Mouse (Mus musculus): Measurements from ENCODE around the gene Lyzl4. TPM values are rescaled to one million over a fixed set of nuclear protein-coding genes. Genes with fewer than 3 reads are reported as not detected.
"Not testable (repeated sequence)": the region's sequence is repeated elsewhere in the genome, so short reads cannot be mapped to it uniquely, and the experiment has no call there.

The Lyzl4 gene
- polyA plus RNA-seq, 1 experiment from 2014 or later: not detected

DNA sequence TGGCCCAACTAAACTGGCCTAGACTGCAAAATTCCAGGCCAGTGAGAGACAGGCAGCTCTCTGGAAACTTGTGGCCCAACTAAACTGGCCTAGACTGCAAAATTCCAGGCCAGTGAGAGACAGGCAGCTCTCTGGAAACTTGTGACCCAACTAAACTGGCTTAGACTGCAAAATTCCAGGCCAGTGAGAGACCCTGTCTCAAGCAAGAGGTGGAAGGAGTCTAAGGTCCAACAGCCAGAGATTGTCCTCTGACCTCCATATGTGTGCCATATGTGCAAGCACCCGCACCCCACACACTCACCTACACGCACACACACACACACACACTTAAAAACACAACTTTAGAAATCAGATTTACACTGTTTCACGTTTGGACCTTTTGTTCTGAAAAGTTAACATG, 48.1 kb downstream of the Lyzl4 start:
- H3K27ac ChIP-seq; H3K9ac ChIP-seq; H3K4me2 ChIP-seq (replicated peaks); H3K4me3 ChIP-seq (replicated peaks); H3K4me1 ChIP-seq (replicated peaks); H3K27me3 ChIP-seq (replicated peaks); H3K36me3 ChIP-seq; ATAC-seq; H3K9me3 ChIP-seq: not testable (repeated sequence)
- WGBS: 89% methylated on average over 3 of the region's 3 CpGs

DNA sequence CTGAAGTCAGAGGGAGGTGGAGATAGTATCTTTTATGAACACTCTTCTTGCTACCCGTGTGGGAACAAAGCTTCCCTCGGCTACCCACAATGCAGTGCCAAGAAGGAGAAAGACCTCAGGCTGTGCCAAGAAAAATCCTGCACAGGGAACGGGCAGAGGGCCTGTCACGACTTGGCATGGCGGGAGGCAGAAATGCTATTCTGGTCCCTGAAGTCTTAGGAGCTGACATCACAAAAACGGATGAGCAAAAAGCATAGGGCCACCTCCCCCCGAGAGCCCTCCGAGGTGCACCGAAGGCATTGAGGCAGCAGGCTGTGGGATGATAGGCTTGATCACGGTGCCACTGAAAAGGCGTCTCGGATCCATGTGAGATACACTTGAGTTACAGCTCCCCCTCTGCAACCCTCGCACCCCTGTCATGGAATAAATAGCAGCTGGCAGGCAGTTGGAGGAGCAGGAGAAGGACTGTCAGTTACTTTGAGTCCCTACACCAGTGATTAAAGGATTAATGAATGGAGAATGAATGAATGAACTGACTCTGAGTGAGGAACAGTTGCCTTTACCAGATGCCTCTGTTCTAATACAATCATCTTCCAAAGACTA, 48.8 kb downstream of the Lyzl4 start:
- H3K36me3 ChIP-seq: no peaks in the 10 kb centered on the region
- no peak for ATAC-seq
- no peak overlapping the region for H3K4me2 ChIP-seq (replicated peaks)
- WGBS: 83% methylated on average over 13 of the region's 13 CpGs
- H3K9ac ChIP-seq: no peak overlapping the region
- H3K9me3 ChIP-seq: no peaks in the 10 kb centered on the region
- H3K27me3 ChIP-seq (replicated peaks): no peaks in the 10 kb centered on the region
- H3K4me3 ChIP-seq (replicated peaks): no peak overlapping the region
- peaks cover 5% of the 10 kb centered on the region; the same call in 1 of the 2 replicates for H3K4me1 ChIP-seq (replicated peaks)
- H3K27ac ChIP-seq: no peak overlapping the region

DNA sequence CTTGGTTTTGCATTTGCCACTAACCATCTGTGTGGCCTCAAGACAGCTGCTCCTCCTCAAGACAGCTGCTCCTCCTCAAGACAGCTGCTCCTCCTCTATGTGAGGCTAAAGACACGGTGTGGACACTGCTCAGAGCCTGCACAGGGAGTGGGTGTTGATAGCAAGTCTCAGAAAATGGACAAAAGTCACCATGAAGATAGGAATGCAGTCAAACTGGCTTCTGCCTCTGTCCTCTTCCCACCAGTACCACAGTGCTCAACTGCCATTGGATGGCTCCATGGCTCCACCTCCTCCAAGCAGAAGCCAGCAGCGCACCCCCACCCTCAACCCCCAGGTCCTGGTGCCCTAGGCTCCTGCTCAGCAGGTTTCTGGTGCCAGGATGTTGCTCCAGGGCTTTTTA, 52.4 kb downstream of the Lyzl4 start:
- Histone ChIP-seq H3K9ac (no peak overlapping the region), H3K27me3 (replicated peaks) (no peaks in the 10 kb centered on the region), H3K9me3 (no peaks in the 10 kb centered on the region), H3K4me3 (replicated peaks) (no peak overlapping the region), H3K4me2 (replicated peaks) (no peak overlapping the region), H3K27ac (no peak overlapping the region), H3K4me1 (replicated peaks) (peaks cover 5% of the 10 kb centered on the region; the same call in 1 of the 2 replicates), H3K36me3 (no peaks in the 10 kb centered on the region)
- peak; percentile 87 for ATAC-seq
- WGBS: 27% methylated on average over 2 of the region's 2 CpGs

DNA sequence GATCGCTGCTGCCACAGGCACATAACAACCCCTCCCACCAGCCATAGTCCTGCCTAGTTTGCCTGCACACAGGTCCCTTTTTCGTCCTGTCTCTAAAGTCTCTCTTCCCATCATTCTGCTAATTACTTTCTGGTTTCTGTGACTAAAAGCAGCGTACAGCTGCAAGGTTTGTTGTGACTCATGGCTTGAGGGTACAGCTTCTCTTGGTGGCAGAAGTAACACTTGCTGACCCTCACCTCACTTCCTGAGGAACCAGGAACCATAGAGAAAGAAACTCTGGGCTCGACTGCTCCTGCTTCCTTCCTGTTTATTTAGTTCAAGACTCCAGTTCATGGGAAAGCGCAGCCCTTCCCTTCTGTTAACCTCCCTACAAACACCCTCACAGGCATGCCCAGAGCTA, 67.5 kb downstream of the Lyzl4 start:
- Histone ChIP-seq H3K4me2 (replicated peaks) (no peak overlapping the region), H3K27ac (no peak overlapping the region), H3K27me3 (replicated peaks) (no peaks in the 10 kb centered on the region), H3K36me3 (no peaks in the 10 kb centered on the region), H3K4me3 (replicated peaks) (no peak overlapping the region), H3K4me1 (replicated peaks) (no peaks in the 10 kb centered on the region), H3K9ac (no peak overlapping the region), H3K9me3 (no peaks in the 10 kb centered on the region)
- 58% methylated on average over 5 of the region's 5 CpGs for WGBS
- no peak for ATAC-seq

DNA sequence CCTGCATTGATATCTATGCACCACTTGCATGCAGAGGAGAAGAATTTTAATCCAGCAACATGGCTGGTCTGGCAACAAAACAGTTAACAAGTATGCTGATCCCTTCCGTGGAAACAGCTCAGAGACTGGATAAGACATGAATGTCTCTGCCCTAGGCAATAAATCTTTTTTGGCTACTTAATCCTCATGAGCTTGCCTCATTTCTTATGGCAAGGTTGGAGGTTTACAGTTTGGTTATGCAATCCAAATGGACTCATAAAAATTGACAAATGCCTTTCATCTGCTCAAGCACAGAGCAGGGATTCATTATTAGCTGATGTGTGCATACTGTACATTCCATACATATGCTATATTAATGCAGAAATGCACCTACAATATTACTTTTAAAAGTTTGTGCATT, 73.4 kb downstream of the Lyzl4 start:
- H3K9ac ChIP-seq: no peak overlapping the region
- no peak overlapping the region for H3K4me3 ChIP-seq (replicated peaks)
- no peaks in the 10 kb centered on the region for H3K9me3 ChIP-seq
- 6% methylated on average over 1 of the region's 1 CpGs for whole genome bisulfite sequencing
- H3K27ac ChIP-seq: no peak overlapping the region
- ATAC-seq: peak; percentile 55
- no peaks in the 10 kb centered on the region for H3K27me3 ChIP-seq (replicated peaks)
- H3K36me3 ChIP-seq: no peaks in the 10 kb centered on the region
- no peak overlapping the region for H3K4me2 ChIP-seq (replicated peaks)
- H3K4me1 ChIP-seq (replicated peaks): peaks cover 2% of the 10 kb centered on the region; the same call in 1 of the 2 replicates

DNA sequence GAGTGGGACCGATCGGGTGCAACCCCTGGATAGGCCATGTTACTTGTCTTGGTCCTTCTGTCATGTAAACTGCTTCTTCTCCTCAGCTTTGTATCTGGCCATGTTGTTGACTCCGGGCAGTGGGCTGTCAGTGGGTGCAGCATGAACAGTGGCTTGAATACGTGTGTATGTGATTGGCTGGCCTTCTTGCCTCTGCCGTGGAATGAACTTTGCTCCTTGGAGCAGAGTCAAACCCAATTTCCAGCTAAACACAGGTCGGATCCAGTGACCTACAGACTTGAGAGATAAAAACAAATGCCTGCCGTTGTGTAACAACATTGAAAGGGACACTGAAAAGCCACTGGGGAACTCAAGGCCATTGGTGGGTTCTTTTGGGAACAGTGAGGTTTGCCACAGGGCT, 75.5 kb downstream of the Lyzl4 start:
- H3K4me1 ChIP-seq (replicated peaks): peaks cover 2% of the 10 kb centered on the region; the same call in 1 of the 2 replicates
- no peak overlapping the region for H3K27ac ChIP-seq
- H3K36me3 ChIP-seq: no peaks in the 10 kb centered on the region
- ATAC-seq: peak; percentile 65; the same call in 1 of the 2 replicates
- H3K9me3 ChIP-seq: no peaks in the 10 kb centered on the region
- no peak overlapping the region for H3K4me2 ChIP-seq (replicated peaks)
- no peaks in the 10 kb centered on the region for H3K27me3 ChIP-seq (replicated peaks)
- H3K4me3 ChIP-seq (replicated peaks): no peak overlapping the region
- 62% methylated on average over 7 of the region's 7 CpGs for WGBS
- H3K9ac ChIP-seq: no peak overlapping the region

DNA sequence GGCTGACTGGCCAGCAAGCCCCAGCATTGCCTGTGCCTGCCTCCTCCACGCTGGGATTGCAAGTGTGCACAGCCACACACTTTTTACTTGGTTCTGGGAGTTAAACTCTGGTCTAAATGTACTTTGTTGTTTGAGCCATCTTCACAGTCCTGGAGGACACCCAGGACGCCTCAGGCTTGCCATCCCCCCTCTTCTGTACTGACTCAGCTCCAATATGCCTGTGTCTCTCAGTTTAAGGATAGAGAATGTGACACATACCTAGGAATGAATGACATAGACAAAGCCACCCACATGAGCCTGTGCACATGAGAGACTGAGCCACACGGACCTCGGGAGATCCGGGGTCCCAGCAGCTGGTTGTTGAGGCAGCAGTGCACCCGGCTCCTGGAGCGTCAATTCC, 78.6 kb downstream of the Lyzl4 start:
- WGBS: 81% methylated on average over 7 of the region's 7 CpGs

DNA sequence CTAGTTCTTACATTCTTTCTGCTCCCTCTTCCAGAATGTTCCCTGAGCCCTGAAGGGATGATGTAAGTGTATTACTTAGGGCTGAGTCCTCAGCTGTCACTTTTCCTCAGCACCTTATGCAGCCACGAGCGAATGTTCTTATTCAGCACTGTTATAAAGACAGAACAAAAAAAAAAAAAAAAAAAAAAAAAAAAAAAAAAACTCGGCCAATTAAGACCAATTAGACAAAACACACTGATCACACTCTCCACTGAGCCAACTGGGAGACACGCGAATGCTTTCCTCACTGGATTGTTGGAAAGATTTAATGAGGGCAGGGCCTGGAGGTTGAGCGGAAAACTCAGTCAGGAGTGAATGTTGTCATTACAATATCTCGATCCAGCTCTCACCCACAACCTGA, 81.4 kb downstream of the Lyzl4 start:
- Histone ChIP-seq H3K4me1 (replicated peaks) (no peaks in the 10 kb centered on the region), H3K27ac (no peak overlapping the region), H3K9ac (no peak overlapping the region), H3K4me2 (replicated peaks) (no peak overlapping the region), H3K4me3 (replicated peaks) (no peak overlapping the region), H3K36me3 (no peaks in the 10 kb centered on the region), H3K9me3 (no peaks in the 10 kb centered on the region), H3K27me3 (replicated peaks) (no peaks in the 10 kb centered on the region)
- 79% methylated on average over 7 of the region's 7 CpGs for WGBS
- ATAC-seq: no peak

More for the DNA sequence above, 78.6 kb downstream of the Lyzl4 start:
- Histone ChIP-seq H3K9ac (no peak overlapping the region), H3K27me3 (replicated peaks) (no peaks in the 10 kb centered on the region), H3K27ac (no peak overlapping the region), H3K9me3 (no peaks in the 10 kb centered on the region), H3K4me3 (replicated peaks) (no peak overlapping the region), H3K4me2 (replicated peaks) (no peak overlapping the region), H3K4me1 (replicated peaks) (peaks cover 2% of the 10 kb centered on the region; the same call in 1 of the 2 replicates), H3K36me3 (no peaks in the 10 kb centered on the region)
- no peak for ATAC-seq

DNA sequence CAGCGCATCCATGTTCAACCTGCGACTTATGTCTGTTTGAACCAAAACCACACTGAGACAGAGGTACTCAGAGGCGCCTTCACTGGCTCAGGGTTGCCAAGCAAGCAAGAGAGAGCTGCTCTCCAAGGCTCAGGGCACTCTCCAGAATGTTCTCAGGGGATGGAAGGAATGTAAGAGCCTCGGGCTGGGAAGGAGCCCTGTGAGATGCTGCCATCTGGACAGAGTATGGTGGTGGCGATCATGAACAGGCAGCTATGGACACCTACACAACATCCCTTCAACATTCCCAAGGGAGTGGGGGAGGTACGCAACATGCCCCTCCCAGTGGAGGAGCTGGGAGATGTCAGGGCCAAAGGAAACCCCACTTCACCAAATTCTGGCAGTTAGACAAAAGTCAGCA, 83.7 kb downstream of the Lyzl4 start:
- no peaks in the 10 kb centered on the region for H3K36me3 ChIP-seq
- H3K9me3 ChIP-seq: no peaks in the 10 kb centered on the region
- no peak overlapping the region for H3K4me3 ChIP-seq (replicated peaks)
- no peak overlapping the region for H3K27ac ChIP-seq
- H3K4me1 ChIP-seq (replicated peaks): no peaks in the 10 kb centered on the region
- H3K9ac ChIP-seq: no peak overlapping the region
- 77% methylated on average over 6 of the region's 6 CpGs for WGBS
- H3K27me3 ChIP-seq (replicated peaks): no peaks in the 10 kb centered on the region
- H3K4me2 ChIP-seq (replicated peaks): no peak overlapping the region
- no peak for ATAC-seq

DNA sequence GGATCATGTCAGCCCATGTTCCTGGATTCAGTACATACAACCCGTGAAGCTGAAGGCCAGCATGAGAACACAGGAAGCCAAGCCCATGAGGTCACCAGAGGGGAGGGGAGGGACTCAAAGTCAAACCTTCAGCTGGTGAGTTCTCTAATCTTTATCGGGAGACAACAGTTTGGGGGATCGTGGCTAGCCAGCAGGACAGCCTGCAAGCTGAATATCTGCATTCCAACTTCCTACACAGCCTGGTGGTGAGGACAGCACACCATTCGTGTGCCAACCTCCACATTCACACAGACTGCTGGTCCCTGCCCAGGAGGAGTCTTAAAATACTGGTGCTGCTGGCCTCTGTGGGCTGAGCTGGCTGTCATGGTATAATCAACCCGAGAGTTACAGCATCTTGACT, 85.0 kb downstream of the Lyzl4 start:
- H3K9ac ChIP-seq: no peak overlapping the region
- no peaks in the 10 kb centered on the region for H3K27me3 ChIP-seq (replicated peaks)
- H3K27ac ChIP-seq: no peak overlapping the region
- no peak overlapping the region for H3K4me2 ChIP-seq (replicated peaks)
- WGBS: 61% methylated on average over 5 of the region's 5 CpGs
- no peak for ATAC-seq
- H3K4me3 ChIP-seq (replicated peaks): no peak overlapping the region
- H3K4me1 ChIP-seq (replicated peaks): no peaks in the 10 kb centered on the region
- H3K9me3 ChIP-seq: no peaks in the 10 kb centered on the region
- no peaks in the 10 kb centered on the region for H3K36me3 ChIP-seq

DNA sequence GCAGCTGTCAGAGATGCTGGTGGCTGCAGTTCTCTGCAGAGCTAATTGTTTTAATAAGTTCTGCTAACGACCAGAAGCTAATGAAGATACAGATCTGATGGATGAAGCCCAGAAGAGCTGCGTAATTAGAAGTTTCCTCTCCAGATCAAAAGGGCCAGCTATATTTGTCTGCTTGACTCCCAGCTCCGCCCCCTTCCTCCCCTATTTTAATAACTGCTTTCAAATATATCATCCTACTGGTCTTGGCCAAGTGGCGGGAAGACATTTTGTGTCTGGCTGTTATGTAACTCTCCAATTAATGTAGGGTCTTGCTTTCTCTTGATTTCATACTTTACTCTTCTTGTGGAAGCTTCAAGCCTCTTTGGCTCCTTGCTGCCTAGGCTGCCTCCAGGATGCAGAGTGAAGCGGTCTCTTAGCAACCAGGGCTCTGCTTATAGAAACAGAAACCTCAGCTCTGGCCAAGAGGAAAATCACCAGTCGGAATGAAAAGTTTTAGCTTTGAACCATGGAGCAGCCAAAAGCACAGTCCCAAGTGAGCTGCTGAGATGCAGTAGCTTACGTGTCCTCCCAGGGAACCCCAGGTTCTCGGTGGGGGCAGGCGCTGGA, 86.4 kb downstream of the Lyzl4 start:
- 52% methylated on average over 9 of the region's 9 CpGs for WGBS
- H3K27ac ChIP-seq: no peak overlapping the region
- ATAC-seq: peak; percentile 59

DNA sequence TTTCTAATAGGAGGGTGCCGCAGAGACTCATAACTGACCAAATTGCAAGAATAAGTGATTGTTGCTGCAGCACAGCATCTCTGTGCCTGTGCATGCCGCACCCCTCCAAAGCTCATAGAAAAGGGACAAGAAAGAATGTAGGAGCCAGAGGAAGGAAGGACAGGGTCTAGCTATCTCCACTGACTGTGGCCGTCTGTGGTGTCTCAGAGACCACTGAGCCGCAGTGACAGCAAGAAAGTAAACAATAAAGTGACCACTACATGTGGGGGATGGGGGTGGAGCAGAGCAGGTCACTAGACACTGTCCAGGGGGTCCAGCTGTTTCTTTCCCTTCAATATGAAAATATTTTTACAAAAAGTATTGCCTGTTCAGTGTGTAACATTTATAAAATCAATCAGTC, 88.3 kb downstream of the Lyzl4 start:
- ATAC-seq: no peak
- no peaks in the 10 kb centered on the region for H3K27me3 ChIP-seq (replicated peaks)

More for the DNA sequence above, 86.4 kb downstream of the Lyzl4 start:
- H3K9ac ChIP-seq: no peak overlapping the region
- H3K4me1 ChIP-seq (replicated peaks): no peaks in the 10 kb centered on the region
- no peaks in the 10 kb centered on the region for H3K9me3 ChIP-seq
- H3K4me2 ChIP-seq (replicated peaks): no peak overlapping the region
- H3K36me3 ChIP-seq: no peaks in the 10 kb centered on the region
- H3K4me3 ChIP-seq (replicated peaks): no peak overlapping the region
- no peaks in the 10 kb centered on the region for H3K27me3 ChIP-seq (replicated peaks)

DNA sequence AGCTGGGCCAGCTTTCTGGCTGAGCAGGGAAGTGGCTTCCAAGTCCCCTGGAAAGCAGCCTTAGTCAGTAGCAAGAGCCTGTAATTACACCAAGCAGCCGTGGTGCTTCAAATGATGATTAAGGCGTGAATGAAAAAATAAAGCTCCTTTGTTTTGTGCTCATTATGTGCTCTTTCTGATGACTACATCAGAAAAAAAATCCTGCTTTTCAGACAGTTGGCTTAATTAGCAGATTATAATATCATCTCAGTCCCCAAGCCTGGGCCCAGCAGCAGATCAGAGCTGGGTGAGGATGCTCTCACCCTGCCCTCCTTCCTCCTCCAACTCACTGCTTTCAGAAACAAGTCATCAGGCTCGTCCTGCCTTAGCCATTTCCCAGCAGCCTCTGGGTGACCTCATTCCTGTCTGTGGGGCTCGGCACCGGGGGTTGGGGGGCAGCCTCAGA, 91.5 kb downstream of the Lyzl4 start:
- peaks cover 5% of the 10 kb centered on the region; the same call in 1 of the 2 replicates for H3K4me1 ChIP-seq (replicated peaks)
- H3K9ac ChIP-seq: no peak overlapping the region
- ATAC-seq: no peak
- no peak overlapping the region for H3K4me2 ChIP-seq (replicated peaks)
- no peaks in the 10 kb centered on the region for H3K36me3 ChIP-seq
- H3K4me3 ChIP-seq (replicated peaks): no peak overlapping the region
- 75% methylated on average over 5 of the region's 5 CpGs for WGBS
- no peaks in the 10 kb centered on the region for H3K9me3 ChIP-seq
- H3K27ac ChIP-seq: no peak overlapping the region
- H3K27me3 ChIP-seq (replicated peaks): no peaks in the 10 kb centered on the region

More for the DNA sequence above, 88.3 kb downstream of the Lyzl4 start:
- H3K4me1 ChIP-seq (replicated peaks): no peaks in the 10 kb centered on the region; the same call in 1 of the 2 replicates
- WGBS: 50% methylated on average over 4 of the region's 4 CpGs
- H3K36me3 ChIP-seq: no peaks in the 10 kb centered on the region
- H3K9ac ChIP-seq: no peak overlapping the region
- no peak overlapping the region for H3K4me3 ChIP-seq (replicated peaks)
- H3K9me3 ChIP-seq: no peaks in the 10 kb centered on the region
- H3K4me2 ChIP-seq (replicated peaks): no peak overlapping the region
- no peak overlapping the region for H3K27ac ChIP-seq
